Mouse (Mus musculus): ENCODE measurements around the gene Reps1. TPM values are rescaled to one million over a fixed set of nuclear protein-coding genes. Genes with fewer than 3 reads are reported as not detected.

Reps1 gene
- polyA plus RNA-seq, 1 experiment from 2014 or later = 26.7 TPM

DNA sequence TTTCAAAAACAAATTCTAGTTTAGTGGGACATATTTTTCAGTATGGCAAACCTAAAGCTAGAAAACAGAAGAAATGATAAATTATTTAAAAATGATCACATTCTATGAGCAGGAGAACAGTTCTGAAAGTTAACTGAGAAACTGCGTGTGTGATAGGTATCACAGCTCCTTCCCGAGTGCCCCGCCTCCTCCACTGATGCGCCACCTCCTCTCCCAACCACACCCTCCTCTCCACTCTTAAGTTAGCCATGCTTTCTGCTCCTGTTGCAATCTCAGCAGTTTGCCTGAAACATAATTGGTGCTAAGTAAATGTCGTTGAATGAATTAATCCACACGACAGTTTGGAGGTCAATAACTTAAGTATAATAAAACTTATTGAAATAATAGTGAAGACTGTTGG, 27.1 kb downstream of the Reps1 start:
- WGBS = 90% methylated on average over 6 of the region's 6 CpGs
- Histone ChIP-seq H3K4me2 (replicated peaks; ENCODE audit: low read depth, low read length) (no peak overlapping the region), H3K9me3 (ENCODE audit: control insufficient read depth, low read depth, low read length) (peaks cover 5% of the 10 kb centered on the region; the same call in 1 of the 2 replicates), H3K27ac (ENCODE audit: low read length) (no peak overlapping the region), H3K27me3 (ENCODE audit: control insufficient read depth, insufficient read depth, low read length) (no peaks in the 10 kb centered on the region), H3K36me3 (ENCODE audit: control insufficient read depth, insufficient read depth, low read length) (no peaks in the 10 kb centered on the region; the same call in 1 of the 2 replicates), H3K9ac (replicated peaks; ENCODE audit: low read depth, low read length) (no peak overlapping the region), H3K4me3 (ENCODE audit: low read depth, low read length) (no peak overlapping the region), H3K4me1 (ENCODE audit: control insufficient read depth, insufficient read depth, low read length) (peaks cover 3% of the 10 kb centered on the region; the same call in 1 of the 2 replicates)
- no peak for ATAC-seq (ENCODE audit: insufficient number of reproducible peaks, insufficient read depth, low FRiP score, low read depth)

GRCm38 (mm10) chr10:18090691-18091090, 35.0 kb downstream of the Reps1 start:
- Histone ChIP-seq H3K27ac (ENCODE audit: low read length) (no peak overlapping the region), H3K4me2 (replicated peaks; ENCODE audit: low read depth, low read length) (no peak overlapping the region), H3K9ac (replicated peaks; ENCODE audit: low read depth, low read length) (no peak overlapping the region), H3K27me3 (ENCODE audit: control insufficient read depth, insufficient read depth, low read length) (no peaks in the 10 kb centered on the region), H3K36me3 (ENCODE audit: control insufficient read depth, insufficient read depth, low read length) (peaks cover 26% of the 10 kb centered on the region), H3K4me3 (ENCODE audit: low read depth, low read length) (no peak overlapping the region), H3K9me3 (ENCODE audit: control insufficient read depth, low read depth, low read length) (peaks cover 5% of the 10 kb centered on the region; the same call in 1 of the 2 replicates), H3K4me1 (ENCODE audit: control insufficient read depth, insufficient read depth, low read length) (no peaks in the 10 kb centered on the region)
- ATAC-seq (ENCODE audit: insufficient number of reproducible peaks, insufficient read depth, low FRiP score, low read depth) = no peak

- Histone ChIP-seq H3K36me3 (ENCODE audit: control insufficient read depth, insufficient read depth, low read length) (peaks cover 15% of the 10 kb centered on the region), H3K4me1 (ENCODE audit: control insufficient read depth, insufficient read depth, low read length) (no peaks in the 10 kb centered on the region), H3K9me3 (ENCODE audit: control insufficient read depth, low read depth, low read length) (no peaks in the 10 kb centered on the region), H3K27me3 (ENCODE audit: control insufficient read depth, insufficient read depth, low read length) (no peaks in the 10 kb centered on the region), H3K27ac (ENCODE audit: low read length) (no peak overlapping the region), H3K9ac (replicated peaks; ENCODE audit: low read depth, low read length) (no peak overlapping the region), H3K4me2 (replicated peaks; ENCODE audit: low read depth, low read length) (no peak overlapping the region), H3K4me3 (ENCODE audit: low read depth, low read length) (no peak overlapping the region)
- 69% methylated on average over 5 of the region's 5 CpGs for WGBS
- no peak for ATAC-seq (ENCODE audit: insufficient number of reproducible peaks, insufficient read depth, low FRiP score, low read depth)
Measured at GRCm38 (mm10) chr10:18102166-18102565, 46.5 kb downstream of the Reps1 start.

DNA sequence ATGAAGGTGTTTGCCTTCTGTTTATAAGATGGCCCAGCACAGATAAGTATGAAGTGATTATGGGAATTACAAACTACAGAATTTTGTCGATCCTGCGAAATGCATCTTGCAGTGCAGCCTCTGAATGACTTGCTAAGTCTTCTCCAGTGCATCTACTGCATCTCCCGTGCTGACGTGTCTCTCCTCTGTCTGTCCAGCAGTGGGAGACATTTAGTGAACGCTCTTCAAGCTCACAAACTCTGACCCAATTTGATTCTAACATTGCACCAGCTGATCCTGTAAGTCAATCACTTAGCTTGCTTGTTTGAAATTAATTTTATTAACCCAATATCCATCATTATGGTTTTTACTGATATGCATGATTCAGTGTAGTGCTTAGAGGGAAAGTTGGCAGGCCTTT, 51.8 kb downstream of the Reps1 start:
- Histone ChIP-seq H3K27ac (ENCODE audit: low read length) (no peak overlapping the region), H3K4me1 (ENCODE audit: control insufficient read depth, insufficient read depth, low read length) (no peaks in the 10 kb centered on the region), H3K36me3 (ENCODE audit: control insufficient read depth, insufficient read depth, low read length) (peaks cover 11% of the 10 kb centered on the region; the same call in 1 of the 2 replicates), H3K4me3 (ENCODE audit: low read depth, low read length) (no peak overlapping the region), H3K9ac (replicated peaks; ENCODE audit: low read depth, low read length) (no peak overlapping the region), H3K4me2 (replicated peaks; ENCODE audit: low read depth, low read length) (no peak overlapping the region), H3K27me3 (ENCODE audit: control insufficient read depth, insufficient read depth, low read length) (no peaks in the 10 kb centered on the region), H3K9me3 (ENCODE audit: control insufficient read depth, low read depth, low read length) (no peaks in the 10 kb centered on the region)
- 72% methylated on average over 5 of the region's 5 CpGs for WGBS
- ATAC-seq (ENCODE audit: insufficient number of reproducible peaks, insufficient read depth, low FRiP score, low read depth) = no peak

DNA sequence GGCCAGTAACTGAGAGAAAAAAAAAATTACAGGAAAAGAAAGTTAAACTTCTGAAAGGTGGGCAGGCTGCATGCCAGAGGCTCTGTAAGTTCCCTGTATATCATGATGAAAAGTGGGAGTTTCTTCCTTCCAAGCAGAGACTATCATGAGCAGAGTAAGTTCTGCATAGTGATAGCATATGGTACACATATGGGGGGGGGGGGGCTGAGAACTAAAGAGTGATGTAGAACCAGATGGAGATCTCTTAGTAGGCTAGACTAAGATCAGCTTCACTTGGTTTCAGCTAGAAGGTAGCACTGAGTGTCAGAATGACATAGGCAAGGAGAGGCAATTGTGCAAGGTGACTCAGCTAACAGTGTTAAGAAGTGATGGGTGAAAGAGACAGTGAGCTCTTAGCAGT, 55.3 kb downstream of the Reps1 start:
- no peak for ATAC-seq (ENCODE audit: insufficient number of reproducible peaks, insufficient read depth, low FRiP score, low read depth)
- Histone ChIP-seq H3K4me1 (ENCODE audit: control insufficient read depth, insufficient read depth, low read length) (no peaks in the 10 kb centered on the region), H3K9me3 (ENCODE audit: control insufficient read depth, low read depth, low read length) (no peaks in the 10 kb centered on the region)

DNA sequence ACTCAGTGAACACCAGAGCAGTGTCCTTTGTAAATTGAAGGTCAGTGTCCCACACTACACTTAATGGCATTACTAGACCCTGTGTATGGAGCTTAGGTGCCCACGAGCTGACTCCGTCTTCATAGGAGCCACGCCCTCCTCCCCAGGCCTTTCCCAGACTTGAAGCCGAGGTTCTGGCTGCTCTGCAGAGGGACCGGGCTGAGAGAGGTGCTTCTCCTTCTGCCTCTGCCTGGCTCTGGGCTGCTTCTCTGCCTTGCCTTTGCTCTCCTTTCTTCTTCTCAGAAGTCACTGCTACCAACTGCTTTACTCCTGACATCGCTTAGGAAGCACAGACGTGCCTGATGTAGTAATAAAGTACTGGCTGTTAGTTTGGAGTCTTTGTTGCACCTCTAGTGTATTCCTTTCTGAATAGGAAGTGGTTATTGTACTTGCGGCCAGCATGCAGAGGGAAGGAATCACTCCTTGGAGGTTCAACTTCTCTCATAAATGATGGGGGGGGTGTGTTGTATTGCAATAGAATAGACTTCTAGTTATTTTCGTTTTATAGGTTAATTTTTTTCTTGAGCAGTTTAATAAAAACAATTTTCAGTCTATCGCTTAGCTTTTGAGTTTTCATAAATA, 57.9 kb downstream of the Reps1 start:
- Histone ChIP-seq H3K4me2 (replicated peaks; ENCODE audit: low read depth, low read length) (no peak overlapping the region), H3K27me3 (ENCODE audit: control insufficient read depth, insufficient read depth, low read length) (no peaks in the 10 kb centered on the region), H3K36me3 (ENCODE audit: control insufficient read depth, insufficient read depth, low read length) (peaks cover 17% of the 10 kb centered on the region), H3K9ac (replicated peaks; ENCODE audit: low read depth, low read length) (no peak overlapping the region), H3K27ac (ENCODE audit: low read length) (no peak overlapping the region), H3K9me3 (ENCODE audit: control insufficient read depth, low read depth, low read length) (no peaks in the 10 kb centered on the region), H3K4me1 (ENCODE audit: control insufficient read depth, insufficient read depth, low read length) (no peaks in the 10 kb centered on the region), H3K4me3 (ENCODE audit: low read depth, low read length) (no peak overlapping the region)
- no peak for ATAC-seq (ENCODE audit: insufficient number of reproducible peaks, insufficient read depth, low FRiP score, low read depth)
- WGBS = 81% methylated on average over 10 of the region's 10 CpGs

More for the DNA sequence above, 55.3 kb downstream of the Reps1 start:
- Histone ChIP-seq H3K27me3 (ENCODE audit: control insufficient read depth, insufficient read depth, low read length) (no peaks in the 10 kb centered on the region), H3K4me2 (replicated peaks; ENCODE audit: low read depth, low read length) (no peak overlapping the region), H3K27ac (ENCODE audit: low read length) (no peak overlapping the region), H3K36me3 (ENCODE audit: control insufficient read depth, insufficient read depth, low read length) (peaks cover 12% of the 10 kb centered on the region), H3K4me3 (ENCODE audit: low read depth, low read length) (no peak overlapping the region), H3K9ac (replicated peaks; ENCODE audit: low read depth, low read length) (no peak overlapping the region)

DNA sequence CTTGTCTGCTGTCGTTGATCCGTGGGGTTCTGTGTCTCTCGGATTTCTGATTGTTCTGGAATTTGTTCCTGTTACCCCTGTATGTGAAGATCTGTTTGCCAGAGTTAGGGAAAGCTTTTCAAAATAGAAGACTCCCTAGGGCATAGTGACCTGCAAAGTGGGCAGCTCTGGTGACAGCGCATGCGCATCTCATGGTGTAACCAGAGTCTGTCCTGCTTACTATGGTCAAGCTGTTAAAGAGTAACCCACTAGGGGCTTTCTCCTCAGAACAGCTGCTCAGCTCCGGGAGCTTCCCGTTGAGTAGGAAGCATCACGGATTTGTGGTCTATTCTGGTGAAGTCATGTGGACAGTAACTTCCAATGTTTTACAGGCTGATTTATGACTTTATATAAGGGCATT, 62.7 kb downstream of the Reps1 start:
- no peak overlapping the region for H3K9ac ChIP-seq (replicated peaks; ENCODE audit: low read depth, low read length)
- no peak for ATAC-seq (ENCODE audit: insufficient number of reproducible peaks, insufficient read depth, low FRiP score, low read depth)
- H3K36me3 ChIP-seq (ENCODE audit: control insufficient read depth, insufficient read depth, low read length) = peaks cover 46% of the 10 kb centered on the region
- no peak overlapping the region for H3K4me2 ChIP-seq (replicated peaks; ENCODE audit: low read depth, low read length)
- 90% methylated on average over 8 of the region's 8 CpGs for WGBS
- no peaks in the 10 kb centered on the region for H3K9me3 ChIP-seq (ENCODE audit: control insufficient read depth, low read depth, low read length)
- no peak overlapping the region for H3K4me3 ChIP-seq (ENCODE audit: low read depth, low read length)
- no peaks in the 10 kb centered on the region for H3K27me3 ChIP-seq (ENCODE audit: control insufficient read depth, insufficient read depth, low read length)
- H3K4me1 ChIP-seq (ENCODE audit: control insufficient read depth, insufficient read depth, low read length) = no peaks in the 10 kb centered on the region
- H3K27ac ChIP-seq (ENCODE audit: low read length) = no peak overlapping the region

DNA sequence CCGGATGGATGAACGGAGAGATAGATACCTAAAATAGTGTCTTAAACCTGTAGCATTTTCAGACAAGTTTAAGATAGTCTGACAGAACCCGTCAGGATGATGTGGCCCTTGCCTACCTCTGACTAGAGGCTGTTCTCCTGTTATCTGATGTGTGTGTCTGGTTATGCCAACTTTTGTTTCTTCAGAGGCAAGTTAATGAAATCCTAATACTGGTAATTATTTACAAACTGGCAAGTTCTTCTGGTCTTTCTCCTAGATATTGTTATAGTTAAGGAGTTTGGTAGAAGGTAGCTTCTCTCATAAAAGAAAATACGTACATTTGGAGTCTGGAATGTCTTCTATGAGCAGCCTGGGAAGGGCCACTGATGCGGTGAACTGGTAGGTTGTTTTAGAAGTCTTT, 74.6 kb downstream of the Reps1 start:
- WGBS = 90% methylated on average over 5 of the region's 5 CpGs
- Histone ChIP-seq H3K4me1 (ENCODE audit: control insufficient read depth, insufficient read depth, low read length) (no peaks in the 10 kb centered on the region), H3K4me2 (replicated peaks; ENCODE audit: low read depth, low read length) (no peak overlapping the region), H3K9ac (replicated peaks; ENCODE audit: low read depth, low read length) (no peak overlapping the region), H3K4me3 (ENCODE audit: low read depth, low read length) (no peak overlapping the region), H3K36me3 (ENCODE audit: control insufficient read depth, insufficient read depth, low read length) (peaks cover 8% of the 10 kb centered on the region; the same call in 1 of the 2 replicates), H3K9me3 (ENCODE audit: control insufficient read depth, low read depth, low read length) (no peaks in the 10 kb centered on the region), H3K27me3 (ENCODE audit: control insufficient read depth, insufficient read depth, low read length) (no peaks in the 10 kb centered on the region), H3K27ac (ENCODE audit: low read length) (no peak overlapping the region)
- no peak for ATAC-seq (ENCODE audit: insufficient number of reproducible peaks, insufficient read depth, low FRiP score, low read depth)
